Mouse (Mus musculus): ENCODE measurements around the gene Plscr3. TPM values are rescaled to one million over a fixed set of nuclear protein-coding genes. Genes with fewer than 3 reads are reported as not detected.
"Not testable (repeated sequence)": the region's sequence is repeated elsewhere in the genome, so short reads cannot be mapped to it uniquely, and the experiment has no call there.

Plscr3 gene
- polyA plus RNA-seq, 1 experiment = 66.9 TPM

DNA sequence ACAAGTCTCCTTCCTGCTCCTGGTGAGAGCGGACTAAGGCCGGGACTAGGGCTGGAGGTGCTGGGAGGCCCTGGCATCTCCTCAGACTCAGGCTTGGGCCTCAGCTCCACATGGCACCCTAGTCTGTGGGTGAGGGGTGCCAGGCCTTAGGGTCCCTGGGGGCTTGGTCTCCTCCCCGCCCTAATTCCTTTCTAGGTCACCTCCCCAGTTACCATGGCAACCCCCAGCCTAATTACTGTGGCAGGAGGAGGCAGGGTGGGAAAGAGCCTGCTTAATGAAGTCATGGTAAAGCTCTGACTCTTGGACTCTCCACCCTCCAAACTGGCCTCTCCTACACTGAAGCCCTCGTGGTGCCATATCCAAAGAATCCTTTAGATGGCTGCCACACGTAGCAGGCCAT, 17.3 kb upstream of the Plscr3 start:
- no peak for DNase-seq (ENCODE audit: low read depth)

GRCm38 (mm10) chr11:69833554-69833953, 12.6 kb upstream of the Plscr3 start:
- no peak for DNase-seq (ENCODE audit: low read depth)

- no peak for DNase-seq (ENCODE audit: low read depth)
These were observed 12.1 kb upstream of the Plscr3 start for GRCm38 (mm10) chr11:69834001-69834549.

- no peak for DNase-seq (ENCODE audit: low read depth)
These were observed 10.7 kb upstream of the Plscr3 start for GRCm38 (mm10) chr11:69835326-69835965.

- DNase-seq (ENCODE audit: low read depth) = no peak
These were observed 10.2 kb upstream of the Plscr3 start for GRCm38 (mm10) chr11:69835966-69836335.

DNA sequence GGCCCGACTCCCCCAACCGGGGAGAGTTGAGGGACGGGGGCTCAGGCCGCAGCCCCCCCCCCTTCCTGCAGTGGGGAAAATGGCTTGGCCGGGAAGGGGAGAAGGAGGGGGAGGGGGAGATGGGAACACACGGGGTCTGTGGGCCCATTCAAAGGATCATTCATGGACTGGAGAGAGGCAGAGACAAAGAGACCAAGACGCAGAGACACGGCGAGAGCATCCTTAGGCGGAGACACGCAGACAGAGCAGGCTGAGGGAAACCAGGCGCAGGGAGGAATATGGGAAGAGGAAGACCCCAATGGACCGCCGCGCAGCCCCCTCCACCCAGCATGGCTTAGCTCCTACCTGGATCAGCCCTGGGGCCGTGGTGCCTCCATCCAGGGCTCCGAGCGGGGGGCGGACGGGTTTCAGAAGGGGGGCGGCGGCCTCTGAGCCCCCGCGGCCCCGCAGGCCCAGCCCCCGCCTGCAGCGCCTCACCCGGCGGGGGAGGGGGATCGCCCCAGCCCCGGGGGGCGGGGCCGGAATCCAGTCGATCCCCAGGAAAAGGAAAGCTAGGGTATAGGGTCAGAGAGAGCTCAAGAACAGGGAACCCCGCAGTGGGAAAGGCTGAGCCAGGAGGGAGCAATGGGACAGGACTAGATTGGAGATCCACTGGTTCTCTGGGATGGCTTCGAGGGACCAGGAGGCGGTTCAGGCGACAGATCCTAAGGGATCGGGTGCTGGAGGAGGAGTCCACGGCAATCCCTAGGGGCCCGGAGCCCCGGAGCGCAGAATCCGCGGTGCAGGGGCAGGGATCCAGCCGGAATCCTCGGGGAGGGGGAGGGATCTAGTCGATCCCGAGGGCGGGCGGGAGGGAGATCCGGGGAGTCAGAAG, 9.2 kb upstream of the Plscr3 start:
- DNase-seq (ENCODE audit: low read depth) = no peak

DNA sequence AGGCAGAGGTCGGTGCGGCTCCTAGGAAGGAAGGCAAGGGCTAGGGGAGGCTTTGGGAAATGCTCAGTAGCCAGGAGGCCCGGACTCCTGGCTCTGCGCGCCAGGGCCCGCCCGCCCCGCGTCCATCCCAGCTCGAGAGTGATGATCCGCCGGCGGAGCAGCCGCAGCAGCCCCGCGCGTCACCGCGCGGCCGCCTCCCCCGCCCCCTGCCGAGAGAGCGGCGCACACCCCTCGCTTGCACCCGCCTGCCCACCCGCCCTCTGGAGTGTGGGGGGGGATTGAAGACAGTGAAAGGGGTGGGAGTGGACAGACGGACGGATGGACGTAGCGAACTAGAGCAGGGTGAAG, 8.6 kb upstream of the Plscr3 start, which contains the start of gene Nlgn2:
Nlgn2 (minus strand) TSS at position 181 of the 348 bp plus-strand sequence.
- DNase-seq (ENCODE audit: low read depth) = no peak

DNA sequence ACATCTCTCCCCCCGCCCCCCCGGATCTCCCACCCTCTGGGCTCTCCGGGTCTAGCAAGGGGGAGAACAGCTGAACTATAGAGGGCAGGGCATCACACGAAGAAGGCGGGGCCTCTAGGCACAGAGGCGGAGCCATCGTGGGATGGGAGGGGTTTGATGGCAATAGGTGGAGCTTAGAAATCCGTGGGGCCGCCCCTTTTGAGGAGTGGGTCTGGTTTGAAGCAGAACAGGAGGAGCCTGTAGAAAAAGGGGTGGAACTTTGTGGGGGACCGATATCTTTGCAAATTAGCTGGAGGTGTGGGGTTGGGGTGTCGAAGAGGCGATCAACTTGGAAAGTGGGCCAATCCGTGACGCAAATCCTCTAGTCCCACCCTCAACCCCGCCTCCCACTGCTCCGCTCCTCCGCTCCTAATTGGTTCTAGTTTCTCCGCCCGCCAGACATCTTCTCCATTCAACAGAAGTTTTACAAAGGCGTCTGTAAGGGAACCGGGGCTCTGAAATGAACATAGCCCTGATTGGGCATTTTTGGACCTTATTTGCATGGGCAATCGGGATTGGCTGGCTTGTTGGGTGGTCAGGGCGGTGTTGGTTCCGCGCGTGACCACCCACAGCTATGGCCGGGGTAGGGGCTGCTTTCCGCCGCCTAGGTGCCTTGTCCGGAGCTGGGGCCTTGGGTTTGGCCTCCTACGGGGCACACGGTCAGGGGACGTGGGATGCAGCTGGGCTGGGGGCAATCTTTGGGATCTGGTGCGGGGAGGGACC, 8.0 kb upstream of the Plscr3 start, which contains the start of gene Tmem256:
Tmem256 (plus strand) TSS at position 563 of the 762 bp plus-strand sequence.
- peak; percentile 88 for DNase-seq (ENCODE audit: low read depth)

- no peak for DNase-seq (ENCODE audit: low read depth)
These were observed 7.5 kb upstream of the Plscr3 start for GRCm38 (mm10) chr11:69838714-69839104.

DNA sequence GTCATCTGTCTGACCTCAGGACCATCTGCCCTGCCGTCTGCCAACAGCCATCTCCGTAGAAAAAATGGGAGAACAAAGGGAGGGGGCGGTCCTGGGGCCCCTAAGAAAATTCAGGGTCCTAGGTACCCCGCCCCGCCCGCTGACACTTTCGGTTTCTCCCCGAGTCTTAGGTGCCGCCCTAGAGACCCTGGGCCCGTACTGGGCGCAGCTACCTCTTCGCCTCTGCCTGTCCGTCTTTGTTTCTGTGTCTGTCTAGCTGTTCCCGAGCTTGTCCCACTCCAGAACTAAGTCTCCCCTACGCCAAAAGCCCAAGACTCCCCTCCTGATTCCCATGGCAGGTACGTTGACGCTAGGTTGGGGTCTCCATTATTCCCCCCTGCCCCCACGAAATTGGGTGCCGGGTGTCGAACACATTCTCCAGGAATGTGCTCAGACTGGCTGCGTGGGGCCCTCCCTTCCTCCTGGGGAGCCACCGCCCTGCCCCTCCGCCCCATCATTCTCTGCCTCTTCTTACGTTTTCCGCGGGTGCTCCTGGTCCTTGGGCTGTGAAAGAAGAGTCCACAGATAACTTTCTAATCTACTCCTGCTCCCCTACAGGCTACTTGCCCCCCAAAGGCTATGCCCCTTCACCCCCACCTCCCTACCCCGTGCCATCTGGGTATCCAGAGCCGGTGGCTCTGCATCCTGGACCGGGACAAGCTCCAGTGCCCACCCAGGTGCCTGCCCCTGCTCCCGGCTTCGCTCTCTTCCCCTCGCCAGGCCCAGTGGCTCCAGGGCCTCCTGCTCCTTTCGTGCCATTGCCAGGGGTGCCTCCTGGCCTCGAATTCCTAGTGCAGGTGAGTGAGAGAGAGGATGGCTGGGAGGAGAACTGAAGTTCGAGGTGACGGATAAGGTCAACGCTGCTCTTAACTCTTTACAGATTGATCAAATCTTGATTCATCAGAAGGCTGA, 837 bp downstream of the Plscr3 start:
- DNase-seq (ENCODE audit: low read depth) = no peak

DNA sequence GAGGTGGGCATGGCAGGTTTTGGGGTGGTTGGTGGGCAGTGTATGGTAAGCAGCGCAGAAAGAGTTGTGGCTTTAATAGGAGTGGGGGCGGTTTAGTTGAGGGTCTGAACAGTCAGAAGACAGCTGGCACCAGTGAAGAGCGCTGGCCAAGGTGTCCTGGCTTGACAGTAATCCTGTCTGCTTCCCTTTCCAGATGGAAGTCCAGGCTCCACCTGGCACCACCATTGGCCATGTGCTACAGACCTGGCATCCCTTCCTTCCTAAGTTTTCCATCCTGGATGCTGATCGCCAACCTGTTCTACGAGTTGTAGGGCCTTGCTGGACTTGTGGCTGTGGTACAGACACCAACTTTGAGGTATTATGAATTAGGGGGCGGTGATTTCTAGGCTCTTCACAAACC, 1.8 kb downstream of the Plscr3 start:
- DNase-seq (ENCODE audit: low read depth) = no peak

DNA sequence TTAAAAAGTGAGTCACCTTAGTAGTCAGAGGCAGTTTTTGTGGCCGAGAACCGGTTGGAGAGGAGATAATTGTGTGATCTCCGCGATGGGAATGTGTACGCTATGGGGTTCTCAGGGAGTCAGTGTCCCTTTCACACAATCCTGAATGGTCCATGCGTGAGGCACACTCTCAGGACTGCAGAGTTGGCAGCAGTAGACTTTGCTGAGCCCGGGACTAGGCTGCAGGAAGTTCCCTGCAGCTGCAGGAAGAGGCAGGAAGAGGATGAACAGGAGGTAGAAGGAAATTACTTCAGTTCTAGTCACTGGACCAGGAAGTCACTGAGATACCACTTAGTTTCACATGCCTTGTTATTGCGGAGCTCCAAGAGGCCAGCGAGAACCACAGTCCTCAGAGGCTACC, 3.0 kb downstream of the Plscr3 start:
- no peak for DNase-seq (ENCODE audit: low read depth)

DNA sequence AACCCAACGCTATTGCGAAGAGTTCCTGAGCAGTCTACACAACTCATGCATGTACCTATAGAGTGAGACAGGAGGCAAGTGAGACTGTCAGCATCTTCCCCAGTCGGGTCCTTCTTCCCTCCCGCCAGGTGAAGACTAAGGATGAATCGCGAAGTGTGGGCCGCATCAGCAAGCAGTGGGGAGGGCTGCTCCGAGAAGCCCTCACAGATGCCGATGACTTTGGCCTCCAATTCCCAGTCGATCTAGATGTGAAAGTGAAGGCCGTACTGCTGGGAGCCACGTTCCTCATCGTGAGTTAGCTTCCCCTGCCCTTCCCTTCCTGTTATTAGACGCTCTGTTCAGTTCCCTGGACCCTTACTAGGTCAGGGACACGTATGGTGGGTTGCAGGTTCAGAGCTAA, 3.7 kb downstream of the Plscr3 start:
- no peak for DNase-seq (ENCODE audit: low read depth)

GRCm38 (mm10) chr11:69850754-69851153, 4.6 kb downstream of the Plscr3 start:
- DNase-seq (ENCODE audit: low read depth) = no peak

- no peak for DNase-seq (ENCODE audit: low read depth)
These were observed 7.8 kb downstream of the Plscr3 start for GRCm38 (mm10) chr11:69853994-69854393.

- no peak for DNase-seq (ENCODE audit: low read depth)
These were observed 8.5 kb downstream of the Plscr3 start for GRCm38 (mm10) chr11:69854680-69855079.

GRCm38 (mm10) chr11:69855347-69855746, 9.2 kb downstream of the Plscr3 start:
- DNase-seq (ENCODE audit: low read depth) = no peak

- DNase-seq (ENCODE audit: low read depth) = peak; percentile 64
These were observed 12.2 kb downstream of the Plscr3 start, which contains the start of gene Tnk1 for GRCm38 (mm10) chr11:69858113-69858998. Tnk1 (minus strand) TSS chr11:69858730.

DNA sequence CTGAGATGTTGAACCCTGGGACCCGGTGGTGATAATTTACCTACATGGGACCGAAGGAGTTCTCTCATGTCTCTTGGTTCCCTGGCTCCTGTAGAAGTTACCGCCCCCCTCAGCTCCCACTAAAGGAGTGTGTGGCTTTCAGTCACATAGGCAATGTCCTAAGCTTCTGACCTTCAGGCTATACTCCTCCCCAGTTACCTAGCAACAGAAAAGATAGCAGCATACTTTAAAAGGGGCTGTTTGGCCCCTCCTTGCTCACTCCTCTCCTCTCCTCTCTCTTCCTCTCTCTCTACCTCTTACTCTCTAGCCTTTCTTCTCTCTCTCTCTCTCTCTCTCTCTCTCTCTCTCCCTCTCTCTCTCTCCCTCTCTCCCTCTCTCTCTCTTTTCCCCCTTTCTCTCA, 17.6 kb downstream of the Plscr3 start:
- DNase-seq (ENCODE audit: low read depth) = not testable (repeated sequence)

Measured in gonadal fat pad, adult 2 months (tissue).